Mouse (Mus musculus): Measurements from ENCODE around the gene Spint2. TPM values are rescaled to one million over a fixed set of nuclear protein-coding genes. Genes with fewer than 3 reads are reported as not detected.
A peak's percentile ranks its signal among the peaks of the same experiment; 100 is the strongest.

The Spint2 gene
- polyA plus RNA-seq, 1 experiment from 2014 or later: 52.3 TPM

DNA sequence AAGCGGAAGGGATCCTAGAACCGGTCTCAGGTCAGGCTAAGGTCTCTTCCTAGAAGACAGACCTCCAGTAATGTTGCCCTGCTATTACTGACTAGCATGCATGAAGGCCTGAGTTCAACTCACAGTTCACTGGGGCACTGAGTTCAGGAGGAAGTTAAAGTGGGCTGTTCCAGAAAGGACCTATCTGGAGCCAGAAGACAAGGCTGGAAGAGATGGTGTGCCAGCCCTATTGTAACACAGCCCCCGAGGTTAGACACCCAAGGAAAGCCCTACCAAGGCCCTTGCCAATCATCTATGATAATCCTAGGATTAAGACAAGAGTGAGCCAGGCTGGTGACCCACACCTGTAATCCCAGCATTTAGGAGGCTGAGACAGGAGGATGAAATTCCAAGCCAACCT lies 50.2 kb downstream of the Spint2 start:
- 60% methylated on average over 3 of the region's 3 CpGs for WGBS
- Histone ChIP-seq H3K4me2 (ENCODE audit: low read length) (0 out of 2 replicates have a peak overlapping the region, but pooled peaks have one; percentile 75), H3K27ac (replicated peaks; ENCODE audit: low read depth, low read length) (no peak overlapping the region), H3K27me3 (ENCODE audit: control insufficient read depth, insufficient read depth, low read length) (peaks cover 40% of the 10 kb centered on the region), H3K4me3 (replicated peaks; ENCODE audit: low read depth, low read length) (no peak overlapping the region), H3K9ac (replicated peaks; ENCODE audit: low read length) (no peak overlapping the region), H3K4me1 (ENCODE audit: control insufficient read depth, insufficient read depth, low read length) (0 out of 2 replicates have a peak, but pooled peaks cover 3% of the 10 kb centered on the region), H3K9me3 (ENCODE audit: control insufficient read depth, low read length) (no peaks in the 10 kb centered on the region), H3K36me3 (ENCODE audit: control insufficient read depth, insufficient read depth, low read length) (no peaks in the 10 kb centered on the region)
- DNase-seq (no peak), ATAC-seq (ENCODE audit: low FRiP score, low TSS enrichment) (no peak)

DNA sequence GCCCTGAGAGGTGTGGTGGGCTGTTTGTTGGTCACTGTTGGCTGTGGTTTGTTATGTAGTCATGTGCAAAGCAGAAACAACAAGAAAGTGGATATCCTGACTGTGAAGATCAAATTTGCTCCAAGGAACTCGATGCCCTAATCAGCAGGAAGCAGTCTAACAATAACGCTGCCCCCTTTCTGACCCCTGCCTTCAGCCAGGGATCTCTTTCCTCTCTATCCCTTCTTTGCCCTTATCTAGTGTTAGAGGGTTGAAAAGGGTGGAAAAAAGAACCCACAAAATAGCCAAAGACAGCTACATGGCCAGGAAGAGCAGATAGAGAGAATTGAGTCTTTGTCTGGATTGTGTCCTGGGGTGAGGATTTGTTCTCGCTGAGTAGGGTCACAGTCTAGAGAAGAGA lies 51.2 kb downstream of the Spint2 start:
- ATAC-seq (ENCODE audit: low FRiP score, low TSS enrichment) (no peak), DNase-seq (no peak)
- Histone ChIP-seq H3K4me1 (ENCODE audit: control insufficient read depth, insufficient read depth, low read length) (peaks cover 3% of the 10 kb centered on the region; the same call in 1 of the 2 replicates), H3K27ac (replicated peaks; ENCODE audit: low read depth, low read length) (no peak overlapping the region), H3K36me3 (ENCODE audit: control insufficient read depth, insufficient read depth, low read length) (no peaks in the 10 kb centered on the region), H3K9ac (replicated peaks; ENCODE audit: low read length) (no peak overlapping the region), H3K4me3 (replicated peaks; ENCODE audit: low read depth, low read length) (no peak overlapping the region), H3K4me2 (ENCODE audit: low read length) (no peak overlapping the region), H3K9me3 (ENCODE audit: control insufficient read depth, low read length) (no peaks in the 10 kb centered on the region), H3K27me3 (ENCODE audit: control insufficient read depth, insufficient read depth, low read length) (peaks cover 40% of the 10 kb centered on the region)
- whole genome bisulfite sequencing: 28% methylated on average over 3 of the region's 3 CpGs

DNA sequence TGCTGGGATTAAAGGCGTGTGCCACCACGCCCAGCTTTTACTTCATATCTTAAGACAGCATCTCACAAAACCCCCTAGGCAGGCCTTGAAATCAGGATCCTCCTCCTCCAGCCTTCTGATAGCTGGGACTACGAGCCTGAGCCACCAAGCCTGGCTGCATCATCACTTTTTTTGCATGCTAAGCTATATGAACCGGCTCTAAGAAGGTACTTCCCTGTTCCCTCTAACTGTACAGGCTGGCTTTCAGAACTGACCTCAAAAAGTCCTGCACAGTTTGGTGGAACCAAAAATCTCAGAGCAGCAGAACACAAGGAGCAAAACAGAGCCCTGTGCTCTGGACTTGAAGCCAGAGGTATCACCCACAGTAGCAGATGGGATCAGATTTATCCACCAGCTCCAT lies 53.5 kb downstream of the Spint2 start:
- no peak for DNase-seq
- H3K9ac ChIP-seq (replicated peaks; ENCODE audit: low read length): no peak overlapping the region
- peaks cover 12% of the 10 kb centered on the region; the same call in 1 of the 2 replicates for H3K4me1 ChIP-seq (ENCODE audit: control insufficient read depth, insufficient read depth, low read length)
- no peaks in the 10 kb centered on the region for H3K36me3 ChIP-seq (ENCODE audit: control insufficient read depth, insufficient read depth, low read length)
- no peak overlapping the region for H3K4me2 ChIP-seq (ENCODE audit: low read length)
- no peak for ATAC-seq (ENCODE audit: low FRiP score, low TSS enrichment)
- 77% methylated on average over 4 of the region's 4 CpGs for WGBS
- H3K27me3 ChIP-seq (ENCODE audit: control insufficient read depth, insufficient read depth, low read length): peaks cover 32% of the 10 kb centered on the region
- no peak overlapping the region for H3K27ac ChIP-seq (replicated peaks; ENCODE audit: low read depth, low read length)
- H3K9me3 ChIP-seq (ENCODE audit: control insufficient read depth, low read length): no peaks in the 10 kb centered on the region
- H3K4me3 ChIP-seq (replicated peaks; ENCODE audit: low read depth, low read length): no peak overlapping the region

DNA sequence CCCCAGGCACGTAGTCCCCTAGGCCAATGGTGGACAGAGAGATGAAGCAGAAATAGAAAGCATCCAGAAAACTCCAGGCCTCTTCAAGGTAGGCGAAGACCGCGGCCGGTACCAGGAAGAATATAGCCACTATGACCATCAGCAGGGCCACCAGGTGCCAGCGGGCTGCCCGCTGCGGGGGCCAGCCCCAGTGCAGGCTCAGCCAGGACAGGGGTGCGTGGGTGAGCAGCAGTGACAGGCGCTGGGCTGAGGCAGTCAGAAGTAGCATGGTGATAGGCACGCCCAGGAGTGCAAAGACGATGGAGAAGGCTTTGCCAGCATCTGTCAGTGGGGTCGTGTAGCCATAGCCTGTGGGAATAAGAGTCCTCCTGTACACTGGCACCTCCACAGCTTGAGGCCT lies 56.2 kb downstream of the Spint2 start:
- WGBS: 74% methylated on average over 13 of the region's 13 CpGs
- Histone ChIP-seq H3K27me3 (ENCODE audit: control insufficient read depth, insufficient read depth, low read length) (peaks cover 8% of the 10 kb centered on the region; the same call in 1 of the 2 replicates), H3K9me3 (ENCODE audit: control insufficient read depth, low read length) (no peaks in the 10 kb centered on the region; the same call in 1 of the 2 replicates), H3K27ac (replicated peaks; ENCODE audit: low read depth, low read length) (no peak overlapping the region), H3K36me3 (ENCODE audit: control insufficient read depth, insufficient read depth, low read length) (no peaks in the 10 kb centered on the region), H3K9ac (replicated peaks; ENCODE audit: low read length) (0 out of 2 replicates have a peak overlapping the region, but pooled peaks have one; percentile 23), H3K4me1 (ENCODE audit: control insufficient read depth, insufficient read depth, low read length) (peaks cover 9% of the 10 kb centered on the region; the same call in 1 of the 2 replicates), H3K4me2 (ENCODE audit: low read length) (peak overlapping the region; percentile 40), H3K4me3 (replicated peaks; ENCODE audit: low read depth, low read length) (no peak overlapping the region)
- ATAC-seq (ENCODE audit: low FRiP score, low TSS enrichment): no peak
- no peak for DNase-seq

DNA sequence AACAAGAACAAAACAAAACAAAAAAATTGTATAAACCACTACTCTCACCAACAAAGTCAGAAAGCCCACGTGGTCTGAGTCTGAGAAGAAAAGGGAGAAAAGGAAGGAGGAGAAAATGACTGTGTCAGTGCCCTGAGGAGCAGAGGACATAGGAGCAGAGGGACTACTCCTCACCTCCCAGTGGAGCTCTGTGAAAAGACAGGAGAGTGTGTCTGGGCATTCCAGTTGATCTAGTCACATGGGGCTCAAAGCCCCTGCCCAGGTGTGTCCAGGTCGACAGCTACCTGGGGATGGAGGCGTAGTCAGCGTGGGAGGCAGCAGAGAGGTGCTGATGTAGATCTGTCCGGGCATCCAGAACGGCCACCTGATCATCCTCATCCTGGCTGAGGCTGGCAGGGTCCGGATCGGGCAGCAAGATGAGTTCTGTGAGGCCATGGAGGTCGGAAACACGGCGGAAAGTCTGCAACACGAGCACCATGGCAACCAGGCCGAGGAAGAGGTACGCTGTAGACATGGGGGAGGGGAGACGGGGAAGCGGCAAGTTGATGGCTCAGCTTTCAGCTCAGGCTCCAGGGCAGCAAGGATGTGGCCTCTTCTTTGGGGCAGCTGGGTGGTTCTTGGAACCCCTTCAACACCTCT lies 56.8 kb downstream of the Spint2 start:
- ATAC-seq (ENCODE audit: low FRiP score, low TSS enrichment): no peak

DNA sequence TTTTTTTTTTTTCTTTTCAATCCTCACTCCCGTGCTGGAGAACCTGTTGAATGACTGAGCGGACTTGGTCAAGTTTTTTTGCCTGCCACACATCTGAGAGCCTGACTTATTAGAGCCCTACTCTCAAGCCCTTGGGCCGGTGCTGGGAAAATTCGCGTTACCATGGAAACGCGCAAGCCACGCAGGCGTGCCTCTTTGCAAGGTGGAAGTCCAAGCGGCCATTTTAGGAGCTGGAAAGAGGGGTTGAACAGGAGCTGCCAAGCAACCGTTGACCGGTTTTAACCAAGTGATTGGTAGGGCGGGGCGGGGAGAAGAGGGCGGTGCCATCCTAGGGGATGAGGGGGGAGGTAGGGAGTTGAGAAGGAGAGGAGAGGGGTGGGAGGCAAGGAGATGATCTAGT lies 66.9 kb downstream of the Spint2 start:
- Histone ChIP-seq H3K4me3 (replicated peaks; ENCODE audit: low read depth, low read length) (no peak overlapping the region), H3K36me3 (ENCODE audit: control insufficient read depth, insufficient read depth, low read length) (no peaks in the 10 kb centered on the region), H3K4me2 (ENCODE audit: low read length) (no peak overlapping the region), H3K9ac (replicated peaks; ENCODE audit: low read length) (no peak overlapping the region), H3K9me3 (ENCODE audit: control insufficient read depth, low read length) (peaks cover 3% of the 10 kb centered on the region; the same call in 1 of the 2 replicates), H3K27me3 (ENCODE audit: control insufficient read depth, insufficient read depth, low read length) (no peaks in the 10 kb centered on the region), H3K27ac (replicated peaks; ENCODE audit: low read depth, low read length) (no peak overlapping the region), H3K4me1 (ENCODE audit: control insufficient read depth, insufficient read depth, low read length) (0 out of 2 replicates have a peak, but pooled peaks cover 6% of the 10 kb centered on the region)
- DNase-seq: peak; percentile 53
- WGBS: 45% methylated on average over 15 of the region's 15 CpGs
- ATAC-seq (ENCODE audit: low FRiP score, low TSS enrichment): no peak

More for the DNA sequence above, 56.8 kb downstream of the Spint2 start:
- H3K4me3 ChIP-seq (replicated peaks; ENCODE audit: low read depth, low read length): no peak overlapping the region
- H3K27ac ChIP-seq (replicated peaks; ENCODE audit: low read depth, low read length): no peak overlapping the region
- peaks cover 9% of the 10 kb centered on the region; the same call in 1 of the 2 replicates for H3K4me1 ChIP-seq (ENCODE audit: control insufficient read depth, insufficient read depth, low read length)
- DNase-seq: peak; percentile 76
- peak overlapping the region; percentile 40 for H3K4me2 ChIP-seq (ENCODE audit: low read length)
- H3K9ac ChIP-seq (replicated peaks; ENCODE audit: low read length): 0 out of 2 replicates have a peak overlapping the region, but pooled peaks have one; percentile 23
- H3K9me3 ChIP-seq (ENCODE audit: control insufficient read depth, low read length): no peaks in the 10 kb centered on the region; the same call in 1 of the 2 replicates
- 12% methylated on average over 16 of the region's 16 CpGs for WGBS
- no peaks in the 10 kb centered on the region for H3K36me3 ChIP-seq (ENCODE audit: control insufficient read depth, insufficient read depth, low read length)
- 0 out of 2 replicates have a peak, but pooled peaks cover 5% of the 10 kb centered on the region for H3K27me3 ChIP-seq (ENCODE audit: control insufficient read depth, insufficient read depth, low read length)

DNA sequence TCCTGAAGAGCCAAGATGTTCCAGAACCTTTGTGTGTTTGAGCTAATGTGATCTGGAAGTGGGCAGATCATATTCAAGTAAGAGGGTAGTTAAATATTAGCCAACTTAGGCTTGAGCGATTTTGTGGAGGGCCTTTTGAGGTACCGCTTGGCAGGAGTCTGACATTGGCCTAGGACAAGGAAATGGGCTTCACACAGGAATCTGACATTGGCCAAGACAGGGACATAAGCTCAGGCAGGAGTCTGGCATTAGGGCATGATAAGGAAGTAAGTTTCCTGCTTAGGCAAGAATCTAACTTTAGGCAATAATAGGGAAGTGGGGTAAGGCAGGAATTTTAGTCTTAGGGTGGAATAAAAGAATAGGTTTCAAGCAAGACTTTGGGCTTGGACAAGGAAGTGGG lies 67.5 kb downstream of the Spint2 start:
- H3K4me3 ChIP-seq (replicated peaks; ENCODE audit: low read depth, low read length): no peak overlapping the region
- DNase-seq (peak; percentile 6), ATAC-seq (ENCODE audit: low FRiP score, low TSS enrichment) (no peak)
- no peaks in the 10 kb centered on the region for H3K36me3 ChIP-seq (ENCODE audit: control insufficient read depth, insufficient read depth, low read length)
- 78% methylated on average over 2 of the region's 2 CpGs for WGBS
- no peaks in the 10 kb centered on the region for H3K27me3 ChIP-seq (ENCODE audit: control insufficient read depth, insufficient read depth, low read length)
- no peak overlapping the region for H3K9ac ChIP-seq (replicated peaks; ENCODE audit: low read length)
- H3K27ac ChIP-seq (replicated peaks; ENCODE audit: low read depth, low read length): no peak overlapping the region
- H3K4me1 ChIP-seq (ENCODE audit: control insufficient read depth, insufficient read depth, low read length): 0 out of 2 replicates have a peak, but pooled peaks cover 6% of the 10 kb centered on the region
- peak overlapping the region; percentile 52 for H3K4me2 ChIP-seq (ENCODE audit: low read length)
- H3K9me3 ChIP-seq (ENCODE audit: control insufficient read depth, low read length): peaks cover under 1% of the 10 kb centered on the region; the same call in 1 of the 2 replicates

DNA sequence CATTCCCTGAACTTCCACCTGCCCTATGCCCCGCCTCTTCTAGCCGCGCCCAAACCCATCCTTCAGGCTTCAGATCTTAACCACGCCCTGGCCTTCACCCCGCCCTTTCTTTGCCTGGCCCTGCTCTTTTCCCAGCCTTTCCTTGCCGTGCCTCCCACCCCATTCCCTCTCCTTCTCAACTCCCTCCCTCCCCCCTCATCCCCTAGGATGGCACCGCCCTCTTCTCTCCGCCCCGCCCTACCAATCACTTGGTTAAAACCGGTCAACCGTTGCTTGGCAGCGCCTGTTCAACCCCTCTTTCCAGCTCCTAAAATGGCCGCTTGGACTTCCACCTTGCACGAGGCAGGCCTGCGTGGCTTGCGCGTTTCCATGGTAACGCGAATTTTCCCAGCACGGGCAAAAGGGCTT lies 68.0 kb downstream of the Spint2 start, which contains the start of gene Catsperg1:
Gene Catsperg1 (minus strand): TSS at position 361 of the 408 bp plus-strand sequence.
- Histone ChIP-seq H3K4me2 (ENCODE audit: low read length) (peak within 1 kb of the TSS; percentile 52), H3K4me1 (ENCODE audit: control insufficient read depth, insufficient read depth, low read length) (0 out of 2 replicates have a peak, but pooled peaks cover 6% of the 10 kb centered on the region), H3K36me3 (ENCODE audit: control insufficient read depth, insufficient read depth, low read length) (no peaks in the 10 kb centered on the region), H3K9me3 (ENCODE audit: control insufficient read depth, low read length) (no peaks in the 10 kb centered on the region), H3K4me3 (replicated peaks; ENCODE audit: low read depth, low read length) (peak within 1 kb of the TSS; percentile 24), H3K27ac (replicated peaks; ENCODE audit: low read depth, low read length) (peak within 1 kb of the TSS; percentile 70), H3K9ac (replicated peaks; ENCODE audit: low read length) (no peak within 1 kb of the TSS; the same call in 1 of the 2 replicates), H3K27me3 (ENCODE audit: control insufficient read depth, insufficient read depth, low read length) (no peaks in the 10 kb centered on the region)
- peak; percentile 77 for ATAC-seq (ENCODE audit: low FRiP score, low TSS enrichment)
- WGBS: 2% methylated on average over 20 of the region's 20 CpGs
- peak; percentile 82 for DNase-seq
